Mouse (Mus musculus): ENCODE results near the gene Cyth1. TPM values are rescaled to one million over a fixed set of nuclear protein-coding genes. Genes with fewer than 3 reads are reported as not detected.

Cyth1 gene
- polyA plus RNA-seq, 1 experiment from 2014 or later = 12.8 TPM

- no peak overlapping the region for H3K4me2 ChIP-seq
- no peak overlapping the region for H3K4me3 ChIP-seq (ENCODE audit: low read depth, low read length)
- H3K36me3 ChIP-seq (ENCODE audit: control insufficient read depth, insufficient read depth, low read length) = no peaks in the 10 kb centered on the region
- peaks cover 2% of the 10 kb centered on the region; the same call in 1 of the 2 replicates for H3K4me1 ChIP-seq (ENCODE audit: control insufficient read depth, insufficient read depth, low read length)
- ATAC-seq (ENCODE audit: low FRiP score) (no peak), DNase-seq (ENCODE audit: low spot score, missing footprints) (no peak)
- H3K9ac ChIP-seq (ENCODE audit: low read length) = no peak overlapping the region
- H3K27me3 ChIP-seq (ENCODE audit: control insufficient read depth, insufficient read depth, low read length) = no peaks in the 10 kb centered on the region
- no peaks in the 10 kb centered on the region for H3K9me3 ChIP-seq (ENCODE audit: control insufficient read depth, low read length)
- no peak overlapping the region for H3K27ac ChIP-seq (ENCODE audit: low read depth, low read length)
- WGBS = 74% methylated on average over 3 of the region's 3 CpGs
These were observed 14.5 kb downstream of the Cyth1 start for GRCm38 (mm10) chr11:118233924-118234323.

GRCm38 (mm10) chr11:118232314-118232831 is 16.0 kb downstream of the Cyth1 start:
- H3K27ac ChIP-seq (ENCODE audit: low read depth, low read length) = no peak overlapping the region
- ATAC-seq (ENCODE audit: low FRiP score) (no peak), DNase-seq (ENCODE audit: low spot score, missing footprints) (no peak)

GRCm38 (mm10) chr11:118229941-118230340 is 18.5 kb downstream of the Cyth1 start:
- Histone ChIP-seq H3K4me3 (ENCODE audit: low read depth, low read length) (no peak overlapping the region), H3K4me2 (no peak overlapping the region), H3K27ac (ENCODE audit: low read depth, low read length) (no peak overlapping the region), H3K9ac (ENCODE audit: low read length) (no peak overlapping the region), H3K27me3 (ENCODE audit: control insufficient read depth, insufficient read depth, low read length) (no peaks in the 10 kb centered on the region), H3K9me3 (ENCODE audit: control insufficient read depth, low read length) (no peaks in the 10 kb centered on the region), H3K4me1 (ENCODE audit: control insufficient read depth, insufficient read depth, low read length) (peaks cover 2% of the 10 kb centered on the region; the same call in 1 of the 2 replicates), H3K36me3 (ENCODE audit: control insufficient read depth, insufficient read depth, low read length) (no peaks in the 10 kb centered on the region)
- no peak for DNase-seq (ENCODE audit: low spot score, missing footprints)
- 91% methylated on average over 5 of the region's 5 CpGs for WGBS
- no peak for ATAC-seq (ENCODE audit: low FRiP score)

More at GRCm38 (mm10) chr11:118232314-118232831, 16.0 kb downstream of the Cyth1 start:
- Histone ChIP-seq H3K4me3 (ENCODE audit: low read depth, low read length) (no peak overlapping the region), H3K9me3 (ENCODE audit: control insufficient read depth, low read length) (no peaks in the 10 kb centered on the region), H3K4me2 (no peak overlapping the region), H3K36me3 (ENCODE audit: control insufficient read depth, insufficient read depth, low read length) (no peaks in the 10 kb centered on the region), H3K9ac (ENCODE audit: low read length) (no peak overlapping the region), H3K27me3 (ENCODE audit: control insufficient read depth, insufficient read depth, low read length) (no peaks in the 10 kb centered on the region), H3K4me1 (ENCODE audit: control insufficient read depth, insufficient read depth, low read length) (peaks cover 2% of the 10 kb centered on the region; the same call in 1 of the 2 replicates)
- 52% methylated on average over 7 of the region's 7 CpGs for WGBS

DNA sequence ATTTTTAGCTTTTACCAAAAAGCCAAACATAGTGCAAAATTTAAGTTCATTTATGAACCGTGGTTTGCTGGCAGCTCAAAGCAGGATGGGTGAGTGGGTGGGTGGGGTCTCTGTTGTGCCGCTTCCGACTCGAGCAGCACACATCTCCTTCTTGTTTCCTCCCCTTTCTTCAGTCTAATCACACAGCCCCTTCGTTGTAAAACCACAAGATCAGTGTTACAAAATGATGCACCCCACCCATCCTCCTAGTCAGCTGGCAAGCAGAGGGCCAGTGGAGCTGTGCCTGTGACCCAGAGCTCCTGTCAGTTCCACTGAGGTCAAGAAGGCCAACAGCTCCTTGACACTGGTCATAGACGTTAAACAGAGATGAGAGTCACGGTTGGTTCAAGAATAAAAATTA is 20.7 kb downstream of the Cyth1 start:
- H3K4me1 ChIP-seq (ENCODE audit: control insufficient read depth, insufficient read depth, low read length) = peaks cover 1% of the 10 kb centered on the region; the same call in 1 of the 2 replicates
- H3K4me2 ChIP-seq = no peak overlapping the region
- H3K36me3 ChIP-seq (ENCODE audit: control insufficient read depth, insufficient read depth, low read length) = no peaks in the 10 kb centered on the region
- no peak overlapping the region for H3K4me3 ChIP-seq (ENCODE audit: low read depth, low read length)
- H3K9me3 ChIP-seq (ENCODE audit: control insufficient read depth, low read length) = no peaks in the 10 kb centered on the region
- no peaks in the 10 kb centered on the region for H3K27me3 ChIP-seq (ENCODE audit: control insufficient read depth, insufficient read depth, low read length)
- H3K9ac ChIP-seq (ENCODE audit: low read length) = no peak overlapping the region
- no peak overlapping the region for H3K27ac ChIP-seq (ENCODE audit: low read depth, low read length)
- WGBS = 83% methylated on average over 7 of the region's 7 CpGs
- ATAC-seq (ENCODE audit: low FRiP score) = no peak
- no peak for DNase-seq (ENCODE audit: low spot score, missing footprints)

GRCm38 (mm10) chr11:118226850-118227249 is 21.5 kb downstream of the Cyth1 start:
- no peak overlapping the region for H3K27ac ChIP-seq (ENCODE audit: low read depth, low read length)
- H3K4me2 ChIP-seq = no peak overlapping the region
- DNase-seq (ENCODE audit: low spot score, missing footprints) (no peak), ATAC-seq (ENCODE audit: low FRiP score) (no peak)
- H3K27me3 ChIP-seq (ENCODE audit: control insufficient read depth, insufficient read depth, low read length) = no peaks in the 10 kb centered on the region
- H3K4me1 ChIP-seq (ENCODE audit: control insufficient read depth, insufficient read depth, low read length) = no peaks in the 10 kb centered on the region
- WGBS = 95% methylated on average over 7 of the region's 7 CpGs
- no peak overlapping the region for H3K9ac ChIP-seq (ENCODE audit: low read length)
- no peaks in the 10 kb centered on the region for H3K36me3 ChIP-seq (ENCODE audit: control insufficient read depth, insufficient read depth, low read length)
- no peak overlapping the region for H3K4me3 ChIP-seq (ENCODE audit: low read depth, low read length)
- no peaks in the 10 kb centered on the region for H3K9me3 ChIP-seq (ENCODE audit: control insufficient read depth, low read length)

DNA sequence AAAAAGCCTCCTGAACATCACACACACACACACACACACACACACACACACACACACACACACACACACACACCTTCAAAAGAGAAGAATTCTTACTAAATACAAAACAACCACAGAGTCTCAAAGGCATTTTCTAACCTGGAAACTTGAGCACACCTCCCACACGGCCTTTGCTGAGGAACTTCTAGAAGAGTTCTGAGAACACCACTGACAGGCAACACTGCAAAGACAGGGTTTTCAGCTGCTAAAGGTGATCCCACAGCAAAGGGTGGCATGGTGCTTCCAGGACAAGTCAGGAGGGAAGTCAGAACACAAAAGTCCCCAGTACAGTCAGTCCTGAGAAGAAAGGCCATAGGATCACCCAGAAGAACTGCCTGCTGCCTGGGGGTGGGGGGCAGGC is 22.5 kb downstream of the Cyth1 start:
- no peaks in the 10 kb centered on the region for H3K27me3 ChIP-seq (ENCODE audit: control insufficient read depth, insufficient read depth, low read length)
- no peak for ATAC-seq (ENCODE audit: low FRiP score)
- no peaks in the 10 kb centered on the region for H3K36me3 ChIP-seq (ENCODE audit: control insufficient read depth, insufficient read depth, low read length)
- no peak overlapping the region for H3K4me3 ChIP-seq (ENCODE audit: low read depth, low read length)
- DNase-seq (ENCODE audit: low spot score, missing footprints) = peak; percentile 41
- 77% methylated on average over 1 of the region's 1 CpGs for WGBS
- no peaks in the 10 kb centered on the region for H3K9me3 ChIP-seq (ENCODE audit: control insufficient read depth, low read length)
- no peaks in the 10 kb centered on the region for H3K4me1 ChIP-seq (ENCODE audit: control insufficient read depth, insufficient read depth, low read length)
- no peak overlapping the region for H3K9ac ChIP-seq (ENCODE audit: low read length)
- no peak overlapping the region for H3K4me2 ChIP-seq
- H3K27ac ChIP-seq (ENCODE audit: low read depth, low read length) = no peak overlapping the region

GRCm38 (mm10) chr11:118225056-118225836 is 23.1 kb downstream of the Cyth1 start:
- WGBS = 73% methylated on average over 12 of the region's 12 CpGs
- H3K4me3 ChIP-seq (ENCODE audit: low read depth, low read length) = no peak overlapping the region
- ATAC-seq (ENCODE audit: low FRiP score) (no peak), DNase-seq (ENCODE audit: low spot score, missing footprints) (peak; percentile 79)
- no peak overlapping the region for H3K4me2 ChIP-seq
- H3K27ac ChIP-seq (ENCODE audit: low read depth, low read length) = no peak overlapping the region
- no peaks in the 10 kb centered on the region for H3K4me1 ChIP-seq (ENCODE audit: control insufficient read depth, insufficient read depth, low read length)
- no peak overlapping the region for H3K9ac ChIP-seq (ENCODE audit: low read length)
- no peaks in the 10 kb centered on the region for H3K9me3 ChIP-seq (ENCODE audit: control insufficient read depth, low read length)
- H3K27me3 ChIP-seq (ENCODE audit: control insufficient read depth, insufficient read depth, low read length) = no peaks in the 10 kb centered on the region
- no peaks in the 10 kb centered on the region for H3K36me3 ChIP-seq (ENCODE audit: control insufficient read depth, insufficient read depth, low read length)

DNA sequence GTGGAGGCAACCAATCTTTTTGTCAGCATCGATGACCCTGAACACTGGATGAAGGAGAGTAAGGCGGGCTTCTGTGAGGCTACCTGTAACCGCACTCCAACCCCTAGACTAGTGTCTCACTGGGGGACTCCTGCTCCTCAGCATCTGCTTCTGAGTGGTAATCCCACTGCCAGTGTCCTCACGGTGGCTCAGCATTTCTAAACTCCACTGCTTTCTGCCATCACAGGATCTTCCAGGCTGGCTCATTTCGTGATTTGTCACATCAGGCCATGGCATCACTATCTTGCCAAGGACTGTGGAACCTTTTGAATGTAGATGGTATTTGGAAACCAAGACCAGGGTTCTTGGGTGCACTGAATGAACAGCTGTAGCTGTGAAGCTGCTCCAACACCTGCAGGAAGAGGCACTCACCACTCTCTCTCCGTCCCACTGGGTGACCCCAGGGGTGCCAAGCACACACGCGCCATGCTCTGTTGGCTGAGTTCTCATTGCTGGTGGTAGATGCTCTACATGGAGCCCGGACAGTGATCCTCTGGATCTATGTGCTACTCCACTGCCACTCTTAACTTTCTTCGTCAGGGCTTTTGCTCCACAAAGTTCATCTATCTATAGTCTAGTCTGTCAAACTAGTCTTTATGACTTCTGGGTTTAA is 24.9 kb downstream of the Cyth1 start:
- H3K27ac ChIP-seq (ENCODE audit: low read depth, low read length) = no peak overlapping the region
- H3K4me2 ChIP-seq = no peak overlapping the region
- H3K36me3 ChIP-seq (ENCODE audit: control insufficient read depth, insufficient read depth, low read length) = no peaks in the 10 kb centered on the region
- H3K27me3 ChIP-seq (ENCODE audit: control insufficient read depth, insufficient read depth, low read length) = no peaks in the 10 kb centered on the region
- no peak overlapping the region for H3K9ac ChIP-seq (ENCODE audit: low read length)
- H3K4me3 ChIP-seq (ENCODE audit: low read depth, low read length) = no peak overlapping the region
- ATAC-seq (ENCODE audit: low FRiP score) = no peak
- DNase-seq (ENCODE audit: low spot score, missing footprints) = no peak
- 86% methylated on average over 10 of the region's 10 CpGs for WGBS
- H3K4me1 ChIP-seq (ENCODE audit: control insufficient read depth, insufficient read depth, low read length) = no peaks in the 10 kb centered on the region
- no peaks in the 10 kb centered on the region for H3K9me3 ChIP-seq (ENCODE audit: control insufficient read depth, low read length)

GRCm38 (mm10) chr11:118222917-118223316 is 25.5 kb downstream of the Cyth1 start:
- WGBS = 88% methylated on average over 5 of the region's 5 CpGs
- Histone ChIP-seq H3K27ac (ENCODE audit: low read depth, low read length) (no peak overlapping the region), H3K27me3 (ENCODE audit: control insufficient read depth, insufficient read depth, low read length) (no peaks in the 10 kb centered on the region), H3K4me3 (ENCODE audit: low read depth, low read length) (no peak overlapping the region), H3K9me3 (ENCODE audit: control insufficient read depth, low read length) (no peaks in the 10 kb centered on the region), H3K4me1 (ENCODE audit: control insufficient read depth, insufficient read depth, low read length) (no peaks in the 10 kb centered on the region), H3K36me3 (ENCODE audit: control insufficient read depth, insufficient read depth, low read length) (no peaks in the 10 kb centered on the region), H3K4me2 (no peak overlapping the region), H3K9ac (ENCODE audit: low read length) (no peak overlapping the region)
- DNase-seq (ENCODE audit: low spot score, missing footprints) (no peak), ATAC-seq (ENCODE audit: low FRiP score) (no peak)
